Mouse (Mus musculus) limb, embryonic 14.5 days (tissue): ENCODE results near the gene Apc2. TPM values are rescaled to one million over a fixed set of nuclear protein-coding genes. Genes with fewer than 3 reads are reported as not detected.
A peak's percentile ranks its signal among the peaks of the same experiment; 100 is the strongest.

Experiments
- ATAC-seq: fragments of 200-750 bp; cut with Nextera tagmentation; 2 replicates; pipeline ENCODE4 v1.8.0; 2017; ENCODE audit warnings: low read depth, moderate number of reproducible peaks, moderate TSS enrichment; ENCODE audit not compliant: low FRiP score
- DNase-seq: peaks from one replicate; pipeline ENCODE4 v3.0.0-alpha.2; 2015; ENCODE audit warnings: low spot score
- H3K27ac ChIP-seq: fragments of 300-500 bp; sonication (generic); replicated peaks from 2 replicates; pipeline ENCODE4 v1.5.1; 2014; ENCODE audit warnings: low read depth, mild to moderate bottlenecking, low read length, moderate library complexity, mixed read lengths
- H3K27me3 ChIP-seq: fragments of 300-500 bp; sonication (generic); 2 replicates; pipeline ENCODE4 v1.6.1; 2014; ENCODE audit warnings: low read length, mixed read lengths; ENCODE audit not compliant: control insufficient read depth, insufficient read depth
- H3K36me3 ChIP-seq: fragments of 300-500 bp; sonication (generic); 2 replicates; pipeline ENCODE4 v1.6.1; 2014; ENCODE audit warnings: mild to moderate bottlenecking, low read length, moderate library complexity, mixed read lengths; ENCODE audit not compliant: control insufficient read depth, insufficient read depth
- H3K4me1 ChIP-seq: fragments of 300-500 bp; sonication (generic); 2 replicates; pipeline ENCODE4 v1.6.1; 2014; ENCODE audit warnings: antibody characterized with exemption, low read length, mixed read lengths; ENCODE audit not compliant: control insufficient read depth, insufficient read depth
- H3K4me2 ChIP-seq: fragments of 300-500 bp; sonication (generic); replicated peaks from 2 replicates; pipeline ENCODE4 v1.6.1; 2014; ENCODE audit warnings: low read depth, mild to moderate bottlenecking, low read length, moderate library complexity; ENCODE audit not compliant: severe bottlenecking
- H3K4me3 ChIP-seq: fragments of 300-500 bp; sonication (generic); replicated peaks from 2 replicates; pipeline ENCODE4 v1.5.1; 2014; ENCODE audit warnings: low read length
- H3K9ac ChIP-seq: fragments of 300-500 bp; sonication (generic); 2 replicates; pipeline ENCODE4 v1.6.1; 2014; ENCODE audit warnings: mild to moderate bottlenecking, low read depth, low read length, moderate library complexity; ENCODE audit not compliant: severe bottlenecking
- H3K9me3 ChIP-seq: fragments of 300-500 bp; sonication (generic); 2 replicates; pipeline ENCODE4 v1.6.1; 2016; ENCODE audit warnings: low read length; ENCODE audit not compliant: control insufficient read depth
- POLR2A ChIP-seq: fragments of 200-500 bp; IDR thresholded peaks from 2 replicates; pipeline ENCODE4 v1.8.0; 2012; ENCODE audit warnings: inconsistent platforms, mild to moderate bottlenecking, moderate library complexity, borderline replicate concordance; ENCODE audit not compliant: insufficient read depth, insufficient read length; ENCODE audit errors: extremely low read depth
- WGBS: fragments of 180-500 bp; shearing (Covaris S2); extraction: QIAGEN DNeasy Blood & Tissue Kit; methylation state at CpG from one replicate; pipeline ENCODE4 v1.1.7; 2014; 5-methylcytosine and 5-hydroxymethylcytosine counted together
- polyA plus RNA-seq, 2 experiments: library from polyadenylated mRNA; depleted of rRNA in 1 of 2; stranded (reverse) in 1 of 2; unstranded in 1 of 2; fragments of >200 nt; fragmentation: Nextera tagmentation in 1 of 2; extraction: Ambion mirVana in 1 of 2; gene quantifications; 2 replicates each; pipeline versions ENCODE4 v1.2.1 to v1.2.3; 2012 to 2014

The Apc2 gene
- polyA plus RNA-seq, 2 experiments: 1.5 to 2.5 TPM

GRCm38 (mm10) chr10:80250573-80250972 lies 45.2 kb upstream of the Apc2 start:
- H3K4me2 ChIP-seq: 0 out of 2 replicates have a peak overlapping the region, but pooled peaks have one; percentile 89
- no peak overlapping the region for H3K9ac ChIP-seq

GRCm38 (mm10) chr10:80252011-80252410 lies 43.8 kb upstream of the Apc2 start:
- H3K4me1 ChIP-seq: 0 out of 2 replicates have a peak, but pooled peaks cover 7% of the 10 kb centered on the region
- DNase-seq (no peak), ATAC-seq (no peak)
- H3K4me2 ChIP-seq: no peak overlapping the region
- TF ChIP-seq POLR2A: no peak
- H3K9ac ChIP-seq: no peak overlapping the region
- no peak overlapping the region for H3K27ac ChIP-seq
- H3K9me3 ChIP-seq: no peaks in the 10 kb centered on the region
- H3K4me3 ChIP-seq: no peak overlapping the region
- no peaks in the 10 kb centered on the region for H3K27me3 ChIP-seq
- H3K36me3 ChIP-seq: peaks cover 42% of the 10 kb centered on the region

More at GRCm38 (mm10) chr10:80250573-80250972, 45.2 kb upstream of the Apc2 start:
- WGBS: 81% methylated on average over 4 of the region's 4 CpGs
- ATAC-seq (no peak), DNase-seq (no peak)
- peaks cover 28% of the 10 kb centered on the region for H3K36me3 ChIP-seq
- H3K27ac ChIP-seq: no peak overlapping the region
- no peaks in the 10 kb centered on the region for H3K27me3 ChIP-seq
- H3K9me3 ChIP-seq: no peaks in the 10 kb centered on the region
- 0 out of 2 replicates have a peak, but pooled peaks cover 7% of the 10 kb centered on the region for H3K4me1 ChIP-seq
- H3K4me3 ChIP-seq: peak overlapping the region; percentile 74; the same call in 1 of the 2 replicates
- no peak for TF ChIP-seq POLR2A

GRCm38 (mm10) chr10:80252493-80253274 lies 43.1 kb upstream of the Apc2 start:
- TF ChIP-seq POLR2A: no peak
- no peak overlapping the region for H3K4me2 ChIP-seq
- 93% methylated on average over 11 of the region's 11 CpGs for WGBS
- 0 out of 2 replicates have a peak, but pooled peaks cover 7% of the 10 kb centered on the region for H3K4me1 ChIP-seq
- H3K36me3 ChIP-seq: peaks cover 46% of the 10 kb centered on the region
- H3K4me3 ChIP-seq: no peak overlapping the region
- DNase-seq: no peak
- H3K9me3 ChIP-seq: no peaks in the 10 kb centered on the region
- H3K9ac ChIP-seq: no peak overlapping the region
- ATAC-seq: no peak
- H3K27ac ChIP-seq: no peak overlapping the region
- H3K27me3 ChIP-seq: no peaks in the 10 kb centered on the region

DNA sequence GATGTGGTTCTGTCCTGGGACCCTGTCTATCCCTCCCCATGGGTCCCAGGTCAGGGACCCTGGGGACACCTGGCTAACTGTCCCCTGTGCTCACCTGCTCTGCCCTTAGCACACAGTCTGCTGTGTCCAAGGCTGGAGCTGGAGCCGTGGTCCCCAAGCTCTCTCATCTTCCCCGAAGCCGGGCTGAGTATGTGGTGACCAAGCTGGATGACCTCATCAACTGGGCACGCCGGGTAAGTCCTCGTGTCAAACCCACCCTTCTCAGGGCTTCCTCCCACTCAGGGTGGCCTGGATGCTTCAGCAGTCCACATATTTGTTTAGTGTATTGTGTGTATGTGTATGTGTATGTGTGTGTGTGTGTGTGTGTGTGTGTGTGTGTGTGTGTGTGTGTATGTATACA lies 42.2 kb upstream of the Apc2 start:
- Histone ChIP-seq H3K9me3 (no peaks in the 10 kb centered on the region), H3K27ac (no peak overlapping the region), H3K4me2 (no peak overlapping the region), H3K27me3 (no peaks in the 10 kb centered on the region), H3K36me3 (peaks cover 54% of the 10 kb centered on the region), H3K9ac (no peak overlapping the region), H3K4me1 (0 out of 2 replicates have a peak, but pooled peaks cover 4% of the 10 kb centered on the region), H3K4me3 (no peak overlapping the region)
- 89% methylated on average over 6 of the region's 6 CpGs for whole genome bisulfite sequencing
- ATAC-seq (no peak), DNase-seq (no peak)
- no peak for TF ChIP-seq POLR2A

- no peak overlapping the region for H3K4me3 ChIP-seq
- no peak for TF ChIP-seq POLR2A
- no peaks in the 10 kb centered on the region for H3K9me3 ChIP-seq
- H3K27ac ChIP-seq: no peak overlapping the region
- DNase-seq (no peak), ATAC-seq (no peak)
- 93% methylated on average over 26 of the region's 26 CpGs for whole genome bisulfite sequencing
- peaks cover 60% of the 10 kb centered on the region for H3K36me3 ChIP-seq
- H3K4me2 ChIP-seq: no peak overlapping the region
- H3K9ac ChIP-seq: no peak overlapping the region
- no peaks in the 10 kb centered on the region for H3K27me3 ChIP-seq
- H3K4me1 ChIP-seq: peaks cover 6% of the 10 kb centered on the region
These were observed 41.2 kb upstream of the Apc2 start for GRCm38 (mm10) chr10:80254331-80255297.
